Mouse (Mus musculus) kidney, embryonic 14.5 days (tissue): ENCODE results near the gene Cer1. TPM values are rescaled to one million over a fixed set of nuclear protein-coding genes. Genes with fewer than 3 reads are reported as not detected.

Experiments
- ATAC-seq: fragments of 200-750 bp; cut with Nextera tagmentation; 2 replicates; pipeline ENCODE4 v1.8.0; 2017; ENCODE audit warnings: moderate number of reproducible peaks, mild to moderate bottlenecking, moderate TSS enrichment, moderate library complexity; ENCODE audit not compliant: low FRiP score, low TSS enrichment
- H3K27ac ChIP-seq: fragments of 300-500 bp; sonication (generic); 2 replicates; pipeline ENCODE4 v1.5.1; 2014; ENCODE audit warnings: low read depth, mild to moderate bottlenecking, low read length, moderate library complexity, mixed read lengths
- H3K27me3 ChIP-seq: fragments of 300-500 bp; sonication (generic); 2 replicates; pipeline ENCODE4 v1.6.1; 2014; ENCODE audit warnings: mild to moderate bottlenecking, low read length; ENCODE audit not compliant: control insufficient read depth, insufficient read depth
- H3K36me3 ChIP-seq: fragments of 300-500 bp; sonication (generic); 2 replicates; pipeline ENCODE4 v1.6.1; 2014; ENCODE audit warnings: low read length, mixed read lengths; ENCODE audit not compliant: control insufficient read depth, insufficient read depth
- H3K4me1 ChIP-seq: fragments of 300-500 bp; sonication (generic); 2 replicates; pipeline ENCODE4 v1.6.1; 2014; ENCODE audit warnings: low read length, mixed read lengths; ENCODE audit not compliant: control insufficient read depth, insufficient read depth
- H3K4me2 ChIP-seq: fragments of 300-500 bp; sonication (generic); replicated peaks from 2 replicates; pipeline ENCODE4 v1.6.1; 2014; ENCODE audit warnings: low read depth, mild to moderate bottlenecking, low read length
- H3K4me3 ChIP-seq: fragments of 300-500 bp; sonication (generic); 2 replicates; pipeline ENCODE4 v1.5.1; 2014; ENCODE audit warnings: mild to moderate bottlenecking, low read length
- H3K9ac ChIP-seq: fragments of 300-500 bp; sonication (generic); 2 replicates; pipeline ENCODE4 v1.6.1; 2014; ENCODE audit warnings: low read depth, mild to moderate bottlenecking, low read length, moderate library complexity
- H3K9me3 ChIP-seq: fragments of 300-500 bp; sonication (generic); 2 replicates; pipeline ENCODE4 v1.6.1; 2016; ENCODE audit warnings: low read length; ENCODE audit not compliant: control insufficient read depth
- WGBS: fragments of 180-500 bp; shearing (Covaris S2); extraction: QIAGEN DNeasy Blood & Tissue Kit; methylation state at CpG from one replicate; pipeline ENCODE4 v1.1.7; 2014; 5-methylcytosine and 5-hydroxymethylcytosine counted together
- polyA plus RNA-seq: library from polyadenylated mRNA; unstranded; fragments of >200 nt; fragmentation: Nextera tagmentation; extraction: Ambion mirVana; gene quantifications from 2 replicates; pipeline ENCODE4 v1.2.1, GENCODE M21; 2014

The Cer1 gene
- polyA plus RNA-seq, 1 experiment from 2014 or later: not detected

DNA sequence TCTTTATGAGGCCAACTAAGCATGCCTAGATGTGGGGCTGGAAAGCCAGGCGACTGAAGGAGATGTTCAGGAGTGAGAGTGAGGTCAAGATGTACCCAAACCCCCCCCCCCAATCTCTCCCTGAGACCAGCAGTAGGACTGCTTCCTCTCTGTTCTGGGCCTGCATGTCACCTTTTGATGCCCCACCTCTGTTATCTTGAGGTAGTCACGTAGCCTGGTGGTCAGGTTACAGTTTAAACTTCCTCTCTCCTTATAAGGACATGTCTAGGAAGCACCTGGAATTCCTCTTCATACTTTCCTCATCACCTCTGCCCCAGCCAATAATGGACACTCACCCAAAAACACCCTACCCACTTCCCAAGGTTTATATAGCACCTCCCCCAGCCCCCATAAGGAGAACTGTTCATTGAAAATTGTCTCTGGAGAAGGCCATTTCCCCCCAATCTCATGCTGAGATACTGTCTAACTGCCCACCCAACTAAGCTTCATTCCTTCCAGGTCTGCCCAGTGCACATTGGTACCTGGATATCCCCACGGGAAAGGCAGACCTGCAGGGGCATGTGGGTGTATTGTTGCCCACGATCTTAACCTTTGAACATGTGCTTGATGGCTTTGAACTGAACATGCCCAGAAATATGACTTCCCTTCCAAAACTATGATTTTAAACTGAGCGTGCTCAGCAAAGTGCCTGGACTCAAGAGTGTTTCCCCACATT, 17.1 kb downstream of the Cer1 start:
- H3K36me3 ChIP-seq: no peaks in the 10 kb centered on the region
- H3K9ac ChIP-seq: no peak overlapping the region
- no peaks in the 10 kb centered on the region for H3K4me1 ChIP-seq
- H3K27ac ChIP-seq: no peak overlapping the region
- ATAC-seq: no peak
- WGBS: 80% methylated on average over 5 of the region's 5 CpGs
- no peak overlapping the region for H3K4me3 ChIP-seq
- H3K9me3 ChIP-seq: no peaks in the 10 kb centered on the region
- no peak overlapping the region for H3K4me2 ChIP-seq
- H3K27me3 ChIP-seq: no peaks in the 10 kb centered on the region

DNA sequence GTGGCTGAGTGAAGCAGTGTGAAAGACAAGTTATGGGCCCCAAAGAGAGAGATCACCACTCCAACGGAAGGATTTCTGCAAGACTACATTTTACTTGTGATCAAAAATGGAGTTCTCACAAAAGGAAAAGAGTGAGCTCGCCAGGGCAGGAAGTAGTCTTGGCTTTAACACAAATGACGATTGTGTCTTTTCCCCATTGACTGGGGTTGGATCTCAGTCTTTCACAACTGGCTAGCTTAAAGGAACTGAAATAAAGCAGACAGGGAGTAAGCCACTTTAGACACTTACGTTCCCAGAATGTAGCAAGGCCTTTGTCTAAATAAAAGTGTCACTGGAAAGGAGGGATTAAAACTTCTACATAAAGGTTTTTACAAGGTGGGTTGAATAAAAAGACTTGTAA, 17.8 kb downstream of the Cer1 start:
- no peaks in the 10 kb centered on the region for H3K4me1 ChIP-seq
- no peaks in the 10 kb centered on the region for H3K9me3 ChIP-seq
- 71% methylated on average over 4 of the region's 4 CpGs for WGBS
- H3K4me2 ChIP-seq: no peak overlapping the region
- no peak for ATAC-seq
- no peak overlapping the region for H3K9ac ChIP-seq
- no peak overlapping the region for H3K27ac ChIP-seq
- no peaks in the 10 kb centered on the region for H3K36me3 ChIP-seq
- H3K27me3 ChIP-seq: no peaks in the 10 kb centered on the region
- H3K4me3 ChIP-seq: no peak overlapping the region

DNA sequence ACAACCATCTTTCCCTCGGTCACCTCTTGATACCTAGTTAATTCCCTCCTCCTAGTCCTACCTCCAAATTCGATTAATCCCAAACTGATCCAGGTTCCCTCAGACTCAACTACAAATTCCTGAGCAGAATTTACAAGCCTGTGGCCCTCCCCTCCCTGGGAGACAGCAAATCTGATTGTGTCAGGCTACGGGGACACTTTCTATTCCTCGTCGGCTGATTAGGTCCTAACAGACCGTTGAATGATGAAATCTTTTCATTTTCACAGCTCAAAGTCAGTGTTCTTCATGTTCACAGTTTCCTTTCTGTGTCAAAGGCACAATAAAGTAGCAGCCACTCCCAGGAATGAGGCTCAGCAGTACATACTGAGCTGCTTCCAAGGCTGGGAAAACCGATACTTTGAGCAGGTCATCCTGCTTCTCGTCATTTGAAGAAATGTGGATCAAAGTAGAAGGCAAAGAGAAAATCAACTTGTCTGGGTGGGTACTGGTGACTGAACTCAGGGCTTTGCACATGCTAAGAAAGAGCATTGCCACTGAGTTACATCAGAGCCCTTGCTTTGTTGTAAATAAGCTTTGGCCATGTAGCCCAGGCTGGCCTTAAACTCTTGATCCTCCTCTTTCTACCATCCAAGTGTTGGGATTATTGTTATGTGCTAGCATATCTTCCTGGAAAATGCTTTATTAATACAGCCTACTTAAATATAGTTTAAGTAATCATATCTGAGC, 19.8 kb downstream of the Cer1 start:
- no peak overlapping the region for H3K27ac ChIP-seq
- H3K9me3 ChIP-seq: no peaks in the 10 kb centered on the region
- H3K9ac ChIP-seq: no peak overlapping the region
- no peaks in the 10 kb centered on the region for H3K27me3 ChIP-seq
- 81% methylated on average over 8 of the region's 8 CpGs for WGBS
- H3K4me1 ChIP-seq: no peaks in the 10 kb centered on the region
- H3K36me3 ChIP-seq: no peaks in the 10 kb centered on the region
- no peak overlapping the region for H3K4me3 ChIP-seq
- ATAC-seq: no peak
- H3K4me2 ChIP-seq: no peak overlapping the region

DNA sequence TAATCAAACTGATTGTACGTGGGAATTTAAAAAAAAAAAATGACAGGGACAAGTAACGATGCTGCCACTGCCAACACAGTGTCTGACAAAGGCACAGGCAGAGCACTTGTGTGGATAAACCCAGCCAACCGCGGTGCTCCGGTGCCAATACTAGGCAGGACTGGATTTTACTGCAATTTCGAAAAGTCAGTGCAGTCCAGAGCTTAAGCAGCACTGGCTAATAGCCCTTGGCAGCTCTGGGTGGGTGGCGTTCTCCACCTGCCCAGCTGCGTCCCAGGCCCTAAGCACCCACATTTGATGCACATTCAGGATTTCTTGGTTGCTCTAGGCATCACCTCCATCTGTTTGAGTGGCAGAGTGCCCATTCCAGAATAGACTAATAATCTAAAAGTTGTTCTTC, 21.6 kb downstream of the Cer1 start:
- no peak overlapping the region for H3K27ac ChIP-seq
- no peak overlapping the region for H3K4me2 ChIP-seq
- no peak for ATAC-seq
- H3K9me3 ChIP-seq: no peaks in the 10 kb centered on the region
- H3K9ac ChIP-seq: no peak overlapping the region
- 78% methylated on average over 8 of the region's 8 CpGs for WGBS
- no peak overlapping the region for H3K4me3 ChIP-seq
- no peaks in the 10 kb centered on the region for H3K36me3 ChIP-seq
- H3K27me3 ChIP-seq: no peaks in the 10 kb centered on the region
- H3K4me1 ChIP-seq: no peaks in the 10 kb centered on the region; the same call in 1 of the 2 replicates

DNA sequence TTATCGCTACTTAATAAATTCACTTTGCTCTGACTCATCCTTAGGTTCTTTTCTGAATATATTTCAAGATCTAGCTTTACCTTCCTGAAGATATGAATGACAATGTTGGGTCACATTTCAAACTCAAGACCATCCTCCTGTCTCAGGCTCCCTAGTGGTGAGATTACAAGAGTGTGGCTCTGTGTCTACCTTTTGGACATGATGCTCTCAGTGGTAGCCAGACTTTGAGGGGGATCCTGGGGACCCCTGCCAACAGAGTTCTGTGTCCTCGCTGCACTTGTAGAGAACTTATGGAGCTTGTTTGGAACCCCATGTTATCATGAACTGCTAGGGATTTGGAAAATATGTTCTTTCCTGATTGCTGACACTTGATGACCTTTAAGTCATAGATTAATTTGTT, 23.5 kb downstream of the Cer1 start:
- H3K4me2 ChIP-seq: no peak overlapping the region
- H3K36me3 ChIP-seq: no peaks in the 10 kb centered on the region
- WGBS: 100% methylated on average over 2 of the region's 2 CpGs

DNA sequence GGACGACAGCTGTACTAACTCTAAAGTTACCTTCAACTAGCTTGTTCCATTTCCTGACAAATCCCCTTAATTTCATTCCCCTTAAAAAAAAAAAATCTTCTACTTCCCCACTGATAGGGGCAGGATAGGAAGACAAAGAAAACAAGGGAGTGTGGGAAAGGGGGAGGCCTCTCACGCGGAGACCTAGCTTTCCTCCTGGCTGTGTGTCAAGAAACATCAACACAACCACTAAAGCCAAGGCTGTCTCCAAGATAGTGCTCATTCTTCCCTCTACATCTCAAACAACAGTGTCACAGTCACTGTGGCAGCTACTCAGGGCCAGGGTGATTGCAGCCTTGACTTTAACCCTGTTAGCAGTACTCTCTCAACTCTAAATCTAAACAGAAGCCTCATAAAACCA, 24.4 kb downstream of the Cer1 start:
- 41% methylated on average over 3 of the region's 3 CpGs for WGBS
- no peaks in the 10 kb centered on the region for H3K36me3 ChIP-seq
- no peak overlapping the region for H3K4me3 ChIP-seq
- no peak overlapping the region for H3K4me2 ChIP-seq
- H3K4me1 ChIP-seq: no peaks in the 10 kb centered on the region; the same call in 1 of the 2 replicates
- H3K27me3 ChIP-seq: no peaks in the 10 kb centered on the region
- H3K9ac ChIP-seq: no peak overlapping the region
- no peaks in the 10 kb centered on the region for H3K9me3 ChIP-seq
- no peak for ATAC-seq
- H3K27ac ChIP-seq: no peak overlapping the region

More for the DNA sequence above, 23.5 kb downstream of the Cer1 start:
- Histone ChIP-seq H3K4me3 (no peak overlapping the region), H3K27me3 (no peaks in the 10 kb centered on the region), H3K27ac (no peak overlapping the region), H3K4me1 (no peaks in the 10 kb centered on the region; the same call in 1 of the 2 replicates), H3K9me3 (no peaks in the 10 kb centered on the region), H3K9ac (no peak overlapping the region)
- no peak for ATAC-seq

DNA sequence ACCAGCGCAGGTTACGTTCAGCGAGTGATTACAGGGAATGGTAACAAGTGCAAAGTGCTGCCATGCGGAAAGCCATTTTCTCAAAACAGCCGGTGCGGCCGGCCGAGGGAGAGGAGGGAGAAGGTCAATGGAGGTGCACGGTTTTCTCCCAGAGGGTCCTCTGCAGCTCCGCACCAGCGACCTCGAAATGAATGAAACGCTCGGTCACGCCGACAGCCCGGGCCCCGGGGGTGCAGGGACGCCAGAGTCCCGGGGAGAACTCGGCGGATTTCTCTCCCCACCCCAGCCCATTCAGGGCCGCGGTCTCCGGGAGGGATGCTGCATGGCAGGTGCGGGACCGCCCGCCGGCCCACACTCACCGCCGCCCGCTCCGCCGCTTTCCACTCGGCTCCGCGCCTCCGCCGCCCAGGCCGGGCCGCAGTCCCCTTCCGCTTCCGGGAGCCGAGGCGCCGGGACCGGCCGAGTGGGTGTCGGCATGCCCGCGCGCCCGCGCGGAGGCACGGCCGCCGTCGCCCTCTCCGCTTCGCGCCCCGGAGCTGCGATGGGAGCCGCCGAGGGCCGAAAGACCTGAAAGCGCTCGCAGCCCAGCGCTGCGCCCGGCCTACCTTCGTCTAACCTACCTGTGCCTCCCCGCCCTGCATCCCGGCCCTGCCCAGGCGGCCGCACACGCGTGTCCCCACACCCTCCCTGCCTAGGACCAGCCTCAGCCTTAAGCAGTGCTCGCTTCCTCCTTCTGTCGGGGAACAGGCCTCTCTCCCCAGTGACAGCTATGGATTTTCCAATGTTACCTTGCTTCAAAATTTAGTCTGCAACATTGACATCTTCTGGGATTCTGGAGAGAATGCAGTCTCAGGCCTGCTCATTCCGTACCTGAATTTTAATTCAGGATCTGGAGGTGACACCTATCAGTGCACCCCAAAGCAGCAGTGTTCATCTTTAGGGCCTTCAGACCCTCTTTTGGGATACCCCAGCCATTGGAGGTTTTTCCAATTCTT, 25.5 kb downstream of the Cer1 start, which contains the start of gene Zdhhc21:
Zdhhc21 (minus strand) TSS at position 828 of the 995 bp plus-strand sequence.
- H3K4me2 ChIP-seq: peak within 1 kb of the TSS; percentile 55
- H3K36me3 ChIP-seq: no peaks in the 10 kb centered on the region
- no peaks in the 10 kb centered on the region for H3K27me3 ChIP-seq
- H3K9ac ChIP-seq: peak within 1 kb of the TSS; percentile 83
- ATAC-seq: peak; percentile 90
- H3K4me1 ChIP-seq: no peaks in the 10 kb centered on the region; the same call in 1 of the 2 replicates
- WGBS: under 1% methylated on average over 46 of the region's 82 CpGs
- H3K27ac ChIP-seq: peak within 1 kb of the TSS; percentile 87
- H3K4me3 ChIP-seq: peak within 1 kb of the TSS; percentile 86
- H3K9me3 ChIP-seq: no peaks in the 10 kb centered on the region

DNA sequence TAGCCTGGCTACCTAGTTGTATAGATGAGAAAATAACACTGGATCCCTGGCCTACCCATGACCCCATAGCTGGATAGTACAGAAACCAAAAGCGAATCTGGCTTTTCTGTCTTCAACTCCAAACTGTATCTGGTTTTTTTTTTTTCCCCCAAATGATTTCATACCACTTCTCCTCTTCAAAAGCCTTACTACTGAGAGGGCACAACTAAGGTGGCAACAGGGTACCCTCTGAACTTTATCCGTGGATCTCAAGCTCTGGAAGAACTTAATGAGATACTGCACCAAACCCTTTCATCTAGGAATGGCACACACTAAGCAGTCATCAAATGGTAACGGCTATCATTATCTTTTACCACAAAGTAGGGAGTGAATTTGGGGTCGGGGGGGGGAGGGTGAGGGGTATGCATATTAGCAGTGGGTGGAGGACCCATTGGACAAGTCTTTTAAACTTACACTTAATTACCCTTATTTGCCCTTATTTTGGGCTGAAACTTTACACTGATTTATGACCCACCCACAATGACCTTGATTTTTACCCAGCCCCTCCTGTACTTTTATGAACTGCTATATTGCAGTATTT, 26.4 kb downstream of the Cer1 start:
- 26% methylated on average over 4 of the region's 4 CpGs for WGBS
- peak overlapping the region; percentile 86 for H3K4me3 ChIP-seq
- no peaks in the 10 kb centered on the region for H3K9me3 ChIP-seq
- H3K4me1 ChIP-seq: no peaks in the 10 kb centered on the region; the same call in 1 of the 2 replicates
- no peak for ATAC-seq
- peak overlapping the region; percentile 87; the same call in 1 of the 2 replicates for H3K27ac ChIP-seq
- H3K27me3 ChIP-seq: no peaks in the 10 kb centered on the region
- H3K36me3 ChIP-seq: no peaks in the 10 kb centered on the region
- peak overlapping the region; percentile 83 for H3K9ac ChIP-seq
- H3K4me2 ChIP-seq: peak overlapping the region; percentile 55
